Mouse (Mus musculus) retina, adult 2 months (tissue): ENCODE results near the gene Uqcrc2.

Source experiments
- DNase-seq: peaks from one replicate; pipeline ENCODE4 v3.0.0-alpha.2; 2012; ENCODE audit warnings: low read depth, low spot score

Uqcrc2 gene

DNA sequence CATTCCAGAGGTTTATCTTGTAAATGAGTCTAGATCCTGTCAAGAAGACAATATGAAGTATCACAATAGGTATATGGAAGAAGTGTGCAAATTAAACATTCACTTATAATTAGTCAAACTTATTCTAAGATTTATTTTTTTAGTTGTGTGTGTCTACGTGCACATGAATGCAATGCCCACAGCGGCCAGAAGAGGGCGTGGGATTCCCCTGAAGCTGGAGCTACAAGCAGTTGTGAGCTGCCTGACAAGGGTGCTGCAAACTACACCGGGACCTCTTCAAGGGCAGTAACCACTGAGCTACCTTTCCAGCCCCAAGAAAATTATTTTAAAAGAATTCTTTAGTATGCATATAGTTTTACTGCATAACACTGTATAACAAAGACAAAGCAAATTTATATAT, 55.7 kb downstream of the Uqcrc2 start:
- no peak for DNase-seq

GRCm38 (mm10) chr7:120693831-120694375, 58.9 kb downstream of the Uqcrc2 start:
- DNase-seq, result no peak

DNA sequence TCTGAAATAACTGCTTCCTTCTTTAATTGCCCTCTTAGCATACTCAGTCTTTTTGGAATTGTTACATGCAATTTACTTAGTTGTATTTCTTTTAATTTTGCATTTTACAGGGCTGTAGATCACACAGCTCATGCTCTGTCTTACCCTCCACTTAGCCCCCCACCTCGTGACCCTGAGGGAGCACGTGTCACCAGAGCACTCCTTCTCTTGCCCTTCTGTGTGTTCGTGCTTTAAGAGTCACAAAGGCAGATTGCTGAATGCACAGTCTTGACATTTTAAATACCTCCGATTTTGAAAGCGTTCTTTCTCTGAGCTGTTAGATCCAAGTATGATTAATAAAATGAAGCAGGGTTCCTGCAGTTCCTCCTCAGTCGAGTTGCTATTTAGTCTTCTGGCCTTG, 60.2 kb downstream of the Uqcrc2 start:
- DNase-seq, result no peak

- no peak for DNase-seq
These were observed 60.7 kb downstream of the Uqcrc2 start for GRCm38 (mm10) chr7:120695641-120696040.

- DNase-seq, result no peak
These were observed 61.4 kb downstream of the Uqcrc2 start for GRCm38 (mm10) chr7:120696331-120696730.

DNA sequence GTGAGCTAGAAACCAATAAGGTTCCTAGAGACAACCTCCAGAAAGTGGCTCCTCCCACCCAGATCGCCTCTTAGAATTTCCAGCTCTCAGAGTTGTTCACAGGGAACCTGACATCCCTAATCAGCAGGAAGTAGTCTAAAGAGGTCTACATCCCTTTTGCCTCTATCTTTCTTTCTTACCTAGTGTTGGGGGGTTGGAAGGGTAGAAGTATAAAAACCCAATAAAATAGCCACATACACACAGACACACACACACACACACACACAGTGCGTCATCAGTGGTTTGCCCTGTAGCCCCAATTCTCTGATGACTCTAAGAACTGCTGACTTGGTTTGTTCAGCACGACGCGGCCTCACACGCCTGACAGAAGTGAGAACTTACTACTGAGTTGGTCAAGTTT, 64.6 kb downstream of the Uqcrc2 start:
- DNase-seq, result no peak

- no peak for DNase-seq
These were observed 68.9 kb downstream of the Uqcrc2 start for GRCm38 (mm10) chr7:120703888-120704287.
